Mouse (Mus musculus): ENCODE results near the gene Cebpzos. TPM values are rescaled to one million over a fixed set of nuclear protein-coding genes. Genes with fewer than 3 reads are reported as not detected.
A peak's percentile ranks its signal among the peaks of the same experiment; 100 is the strongest.

Cebpzos gene
- polyA plus RNA-seq (2014; fragmentation: Nextera tagmentation; extraction: Ambion mirVana), result 112 and 121 TPM in 2 replicates

DNA sequence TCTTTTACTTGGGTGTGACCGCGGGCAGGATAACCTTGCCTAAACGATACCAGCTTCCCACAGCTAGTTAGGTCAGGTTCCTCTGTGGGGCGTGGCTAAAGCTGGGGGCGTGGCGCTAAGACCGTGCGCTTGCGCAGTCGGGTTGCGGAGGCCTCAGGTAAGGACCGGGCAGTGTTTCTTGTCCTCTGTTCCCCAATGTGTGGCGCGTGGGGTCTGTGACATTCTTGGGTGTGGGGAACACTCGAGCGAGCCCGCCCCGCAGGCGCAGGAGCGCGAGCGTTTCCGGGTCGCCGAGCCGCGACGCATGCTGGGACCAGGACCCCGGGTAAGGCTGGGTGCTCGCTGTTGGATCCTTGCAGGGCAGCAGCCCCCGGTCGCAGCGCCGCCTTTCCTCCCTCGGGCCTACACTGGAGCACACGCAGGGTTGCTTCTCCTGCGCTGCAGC is at the start of gene Cebpzos:
Gene Cebpzos (plus strand): TSS at position 132 of the 445 bp plus-strand sequence.
- H3K4me1 ChIP-seq (ENCODE audit: control insufficient read depth, insufficient read depth, low read length), result peaks cover 10% of the 10 kb centered on the region; the same call in 1 of the 2 replicates
- H3K27ac ChIP-seq (ENCODE audit: low read depth, low read length), result peak within 1 kb of the TSS; percentile 76
- H3K9ac ChIP-seq (ENCODE audit: low read length), result peak within 1 kb of the TSS; percentile 79
- no peaks in the 10 kb centered on the region for H3K27me3 ChIP-seq (replicated peaks; ENCODE audit: control insufficient read depth, insufficient read depth, low read length)
- peak within 1 kb of the TSS; percentile 72 for H3K4me2 ChIP-seq (ENCODE audit: low read length)
- peak within 1 kb of the TSS; percentile 58 for H3K4me3 ChIP-seq (ENCODE audit: low read depth, low read length)
- peak; percentile 93 for ATAC-seq
- DNase-seq (ENCODE audit: low spot score), result peak; percentile 91
- H3K36me3 ChIP-seq (ENCODE audit: control insufficient read depth, insufficient read depth, low read length), result peaks cover 26% of the 10 kb centered on the region
- WGBS, result under 1% methylated on average over 37 of the region's 37 CpGs
- no peaks in the 10 kb centered on the region for H3K9me3 ChIP-seq (replicated peaks; ENCODE audit: control insufficient read depth, low read length)

DNA sequence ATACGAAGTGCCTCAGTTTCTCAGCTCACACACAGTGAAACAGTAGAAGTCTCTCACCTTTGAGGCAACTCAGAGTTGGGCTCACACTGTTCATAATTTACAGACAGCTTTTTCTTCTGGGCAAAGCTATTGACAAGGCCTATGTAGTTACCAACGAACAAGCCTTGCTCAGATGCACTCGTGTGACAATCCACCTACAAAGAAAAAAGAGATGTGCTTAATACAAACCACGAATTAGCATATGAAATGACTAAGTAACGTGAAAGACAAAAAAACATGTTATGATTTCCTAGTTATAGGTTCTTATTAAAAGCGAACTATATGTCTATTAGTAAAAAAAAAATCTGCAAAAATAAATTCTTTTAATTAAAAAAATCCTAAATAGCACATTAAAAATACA is 42.4 kb upstream of the Cebpzos start:
- DNase-seq (ENCODE audit: low spot score), result no peak
- H3K9ac ChIP-seq (ENCODE audit: low read length), result no peak overlapping the region
- no peaks in the 10 kb centered on the region for H3K4me1 ChIP-seq (ENCODE audit: control insufficient read depth, insufficient read depth, low read length)
- no peak for ATAC-seq
- no peaks in the 10 kb centered on the region for H3K27me3 ChIP-seq (replicated peaks; ENCODE audit: control insufficient read depth, insufficient read depth, low read length)
- H3K4me2 ChIP-seq (ENCODE audit: low read length), result no peak overlapping the region
- no peaks in the 10 kb centered on the region for H3K9me3 ChIP-seq (replicated peaks; ENCODE audit: control insufficient read depth, low read length)
- H3K4me3 ChIP-seq (ENCODE audit: low read depth, low read length), result no peak overlapping the region
- no peak overlapping the region for H3K27ac ChIP-seq (ENCODE audit: low read depth, low read length)
- WGBS, result 86% methylated on average over 6 of the region's 6 CpGs
- H3K36me3 ChIP-seq (ENCODE audit: control insufficient read depth, insufficient read depth, low read length), result no peaks in the 10 kb centered on the region

DNA sequence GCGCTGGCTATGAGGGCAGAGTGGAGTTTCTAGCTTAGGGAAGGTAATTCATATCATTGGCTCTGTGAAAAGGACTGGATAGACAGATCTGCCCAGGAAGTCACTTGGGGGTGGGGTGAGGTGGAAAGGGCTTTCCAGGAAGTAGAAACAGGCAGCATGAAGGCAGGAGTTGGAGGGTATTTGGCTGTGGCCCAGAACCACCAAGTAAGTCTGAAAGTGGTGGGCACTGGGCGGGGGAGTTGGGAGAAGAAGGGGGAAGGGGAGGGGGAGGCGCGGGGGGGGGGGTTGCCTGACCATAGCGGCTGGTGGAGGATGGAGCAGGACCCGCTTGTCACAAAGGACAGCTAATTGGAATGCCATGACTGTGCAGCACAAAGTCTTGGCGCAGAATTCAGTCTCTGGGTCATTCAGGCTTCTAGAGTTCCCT is 34.4 kb upstream of the Cebpzos start:
- H3K9ac ChIP-seq (ENCODE audit: low read length), result peak overlapping the region; percentile 63
- no peak overlapping the region for H3K27ac ChIP-seq (ENCODE audit: low read depth, low read length)
- H3K4me3 ChIP-seq (ENCODE audit: low read depth, low read length), result peak overlapping the region; percentile 38
- peak; percentile 83 for ATAC-seq
- WGBS, result 10% methylated on average over 5 of the region's 7 CpGs
- H3K4me2 ChIP-seq (ENCODE audit: low read length), result peak overlapping the region; percentile 67
- H3K9me3 ChIP-seq (replicated peaks; ENCODE audit: control insufficient read depth, low read length), result no peaks in the 10 kb centered on the region
- H3K27me3 ChIP-seq (replicated peaks; ENCODE audit: control insufficient read depth, insufficient read depth, low read length), result no peaks in the 10 kb centered on the region
- peaks cover 6% of the 10 kb centered on the region; the same call in 1 of the 2 replicates for H3K4me1 ChIP-seq (ENCODE audit: control insufficient read depth, insufficient read depth, low read length)
- H3K36me3 ChIP-seq (ENCODE audit: control insufficient read depth, insufficient read depth, low read length), result no peaks in the 10 kb centered on the region
- peak; percentile 40 for DNase-seq (ENCODE audit: low spot score)

DNA sequence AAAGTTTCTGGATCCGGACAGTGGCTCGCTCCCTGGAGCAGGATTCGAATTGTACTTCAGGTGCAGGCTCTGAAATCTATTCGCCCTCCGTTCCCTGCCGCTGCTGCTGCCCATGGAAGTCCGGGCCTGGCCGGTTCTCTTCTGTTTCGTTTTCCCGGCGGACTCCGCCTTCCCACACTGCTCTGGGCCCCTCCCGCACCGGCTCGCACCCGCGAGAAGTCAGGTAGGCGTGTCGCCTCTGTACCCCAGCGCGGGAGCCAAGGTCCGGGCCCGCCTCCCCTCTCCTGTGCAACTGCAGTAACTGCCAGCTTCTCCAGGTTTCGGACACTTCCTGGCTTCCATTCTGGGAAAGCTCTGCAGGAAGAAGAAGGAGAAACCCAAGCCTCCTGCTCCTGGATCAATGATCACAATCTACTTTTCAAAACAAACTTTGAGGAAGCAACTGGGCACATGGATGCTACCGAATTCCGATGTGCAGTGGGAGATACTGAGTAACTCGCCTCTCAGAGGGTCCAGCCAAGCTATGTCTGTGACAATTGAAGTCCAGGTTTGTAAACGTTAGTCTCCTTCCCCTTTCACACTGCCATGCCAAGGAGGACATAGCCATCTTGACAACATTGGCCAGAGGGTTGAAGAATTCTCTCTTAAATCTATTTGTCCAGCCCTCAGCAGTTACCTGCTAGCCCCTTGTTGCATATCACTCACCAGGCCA is 33.7 kb upstream of the Cebpzos start, which contains the start of gene Eif2ak2:
Gene Eif2ak2 (minus strand): TSS at position 173 of the 712 bp plus-strand sequence.
- H3K36me3 ChIP-seq (ENCODE audit: control insufficient read depth, insufficient read depth, low read length), result no peaks in the 10 kb centered on the region
- H3K27ac ChIP-seq (ENCODE audit: low read depth, low read length), result peak within 1 kb of the TSS; percentile 27; the same call in 1 of the 2 replicates
- no peaks in the 10 kb centered on the region for H3K27me3 ChIP-seq (replicated peaks; ENCODE audit: control insufficient read depth, insufficient read depth, low read length)
- peak; percentile 50 for DNase-seq (ENCODE audit: low spot score)
- 3% methylated on average over 28 of the region's 28 CpGs for WGBS
- peaks cover 6% of the 10 kb centered on the region; the same call in 1 of the 2 replicates for H3K4me1 ChIP-seq (ENCODE audit: control insufficient read depth, insufficient read depth, low read length)
- H3K9ac ChIP-seq (ENCODE audit: low read length), result peak within 1 kb of the TSS; percentile 63
- no peaks in the 10 kb centered on the region for H3K9me3 ChIP-seq (replicated peaks; ENCODE audit: control insufficient read depth, low read length)
- peak within 1 kb of the TSS; percentile 67 for H3K4me2 ChIP-seq (ENCODE audit: low read length)
- ATAC-seq, result peak; percentile 93
- H3K4me3 ChIP-seq (ENCODE audit: low read depth, low read length), result peak within 1 kb of the TSS; percentile 38

DNA sequence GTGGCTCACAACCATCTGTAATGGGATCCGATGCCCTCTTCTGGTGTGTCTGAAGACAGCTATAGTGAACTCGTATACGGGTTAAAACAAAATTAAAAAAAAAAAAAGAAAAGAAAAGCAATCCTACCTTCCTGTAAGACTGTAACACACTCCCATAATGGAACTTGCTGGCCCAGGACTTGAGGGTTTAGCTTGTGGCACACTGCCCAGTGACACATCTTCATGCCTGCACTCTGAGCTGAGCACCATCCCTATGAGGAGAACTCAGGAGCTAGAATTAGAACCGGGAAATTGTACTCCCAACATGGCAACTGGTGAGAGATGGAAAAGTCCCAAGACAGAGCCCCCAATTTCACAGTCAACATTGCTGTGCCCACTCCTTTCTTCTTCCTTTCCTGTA is 33.0 kb upstream of the Cebpzos start:
- no peak overlapping the region for H3K4me3 ChIP-seq (ENCODE audit: low read depth, low read length)
- peaks cover 6% of the 10 kb centered on the region; the same call in 1 of the 2 replicates for H3K4me1 ChIP-seq (ENCODE audit: control insufficient read depth, insufficient read depth, low read length)
- H3K27ac ChIP-seq (ENCODE audit: low read depth, low read length), result no peak overlapping the region
- no peak overlapping the region for H3K4me2 ChIP-seq (ENCODE audit: low read length)
- H3K36me3 ChIP-seq (ENCODE audit: control insufficient read depth, insufficient read depth, low read length), result no peaks in the 10 kb centered on the region
- DNase-seq (ENCODE audit: low spot score), result no peak
- no peak overlapping the region for H3K9ac ChIP-seq (ENCODE audit: low read length)
- no peak for ATAC-seq
- 91% methylated on average over 4 of the region's 4 CpGs for WGBS
- H3K27me3 ChIP-seq (replicated peaks; ENCODE audit: control insufficient read depth, insufficient read depth, low read length), result no peaks in the 10 kb centered on the region
- H3K9me3 ChIP-seq (replicated peaks; ENCODE audit: control insufficient read depth, low read length), result no peaks in the 10 kb centered on the region

DNA sequence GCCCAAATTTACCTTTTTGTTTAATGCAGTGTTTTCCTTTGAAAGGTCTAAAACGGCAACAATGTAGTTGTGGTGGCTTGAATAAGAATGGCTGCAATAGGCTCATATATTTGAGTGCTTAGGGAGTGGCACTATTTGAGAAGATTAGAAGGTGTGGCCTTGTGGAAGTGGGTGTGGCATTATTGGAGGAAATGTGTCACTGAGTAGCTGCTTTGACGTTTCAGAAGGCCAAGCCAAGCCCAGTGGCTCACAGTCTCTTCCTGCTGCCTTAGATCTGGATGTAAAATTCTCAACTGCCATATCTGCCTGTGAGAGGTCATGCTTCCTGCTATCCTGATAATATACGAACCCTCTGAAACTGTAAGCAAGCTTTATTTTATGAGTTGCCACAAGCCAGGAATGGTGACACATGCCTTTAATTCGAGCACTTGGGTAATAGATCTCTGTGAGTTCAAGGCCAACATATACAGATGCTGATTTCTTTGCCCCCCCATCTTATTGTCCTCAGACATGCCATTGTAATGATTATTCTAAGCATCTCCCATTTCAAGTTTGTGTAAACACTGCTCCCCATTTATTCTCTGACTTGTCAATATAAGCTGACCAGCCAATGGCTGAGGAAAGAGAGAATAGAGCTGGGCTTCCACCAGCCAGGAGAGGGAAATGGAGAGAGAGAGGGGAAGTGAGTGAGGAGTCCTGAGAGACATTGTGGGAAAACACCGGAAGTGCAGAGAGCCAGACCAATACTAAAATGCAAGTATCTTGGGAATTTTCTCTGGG is 30.8 kb upstream of the Cebpzos start:
- Histone ChIP-seq H3K4me1 (ENCODE audit: control insufficient read depth, insufficient read depth, low read length) (peaks cover 6% of the 10 kb centered on the region; the same call in 1 of the 2 replicates), H3K27ac (ENCODE audit: low read depth, low read length) (no peak overlapping the region), H3K9ac (ENCODE audit: low read length) (no peak overlapping the region), H3K9me3 (replicated peaks; ENCODE audit: control insufficient read depth, low read length) (no peaks in the 10 kb centered on the region), H3K4me3 (ENCODE audit: low read depth, low read length) (no peak overlapping the region), H3K27me3 (replicated peaks; ENCODE audit: control insufficient read depth, insufficient read depth, low read length) (no peaks in the 10 kb centered on the region), H3K4me2 (ENCODE audit: low read length) (no peak overlapping the region), H3K36me3 (ENCODE audit: control insufficient read depth, insufficient read depth, low read length) (no peaks in the 10 kb centered on the region)
- ATAC-seq (no peak), DNase-seq (ENCODE audit: low spot score) (no peak)
- WGBS, result 83% methylated on average over 5 of the region's 5 CpGs

DNA sequence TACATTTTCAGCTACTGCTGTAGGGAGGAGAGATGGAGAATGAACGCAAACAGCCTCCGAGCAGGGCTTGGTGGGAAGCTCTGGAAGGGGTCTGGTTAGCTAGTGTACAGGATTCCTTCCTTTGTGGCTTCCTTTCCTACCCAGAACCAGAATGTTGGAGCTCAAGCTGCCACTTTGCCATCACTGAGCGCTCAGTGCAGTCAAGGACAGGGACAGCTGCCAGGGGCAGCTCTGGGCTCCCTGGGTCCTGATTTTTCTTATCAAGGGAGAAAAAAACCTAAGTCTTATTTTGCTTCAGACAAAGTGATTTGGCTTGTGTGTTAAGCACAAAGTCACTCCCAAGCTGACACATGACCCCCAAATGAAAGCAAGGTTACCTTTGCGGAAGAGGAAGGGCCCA is 27.7 kb upstream of the Cebpzos start:
- Histone ChIP-seq H3K9me3 (replicated peaks; ENCODE audit: control insufficient read depth, low read length) (no peaks in the 10 kb centered on the region), H3K27ac (ENCODE audit: low read depth, low read length) (no peak overlapping the region), H3K4me1 (ENCODE audit: control insufficient read depth, insufficient read depth, low read length) (no peaks in the 10 kb centered on the region), H3K4me3 (ENCODE audit: low read depth, low read length) (no peak overlapping the region), H3K27me3 (replicated peaks; ENCODE audit: control insufficient read depth, insufficient read depth, low read length) (no peaks in the 10 kb centered on the region), H3K9ac (ENCODE audit: low read length) (no peak overlapping the region), H3K4me2 (ENCODE audit: low read length) (no peak overlapping the region), H3K36me3 (ENCODE audit: control insufficient read depth, insufficient read depth, low read length) (no peaks in the 10 kb centered on the region)
- no peak for DNase-seq (ENCODE audit: low spot score)
- 83% methylated on average over 4 of the region's 4 CpGs for WGBS
- ATAC-seq, result no peak

- H3K4me1 ChIP-seq (ENCODE audit: control insufficient read depth, insufficient read depth, low read length), result no peaks in the 10 kb centered on the region
- no peaks in the 10 kb centered on the region for H3K36me3 ChIP-seq (ENCODE audit: control insufficient read depth, insufficient read depth, low read length)
- H3K27ac ChIP-seq (ENCODE audit: low read depth, low read length), result no peak overlapping the region
- no peak overlapping the region for H3K4me3 ChIP-seq (ENCODE audit: low read depth, low read length)
- H3K9ac ChIP-seq (ENCODE audit: low read length), result no peak overlapping the region
- 0 out of 2 replicates have a peak, but pooled peaks have one; percentile 20 for ATAC-seq
- no peaks in the 10 kb centered on the region for H3K9me3 ChIP-seq (replicated peaks; ENCODE audit: control insufficient read depth, low read length)
- WGBS, result 40% methylated on average over 3 of the region's 3 CpGs
- H3K27me3 ChIP-seq (replicated peaks; ENCODE audit: control insufficient read depth, insufficient read depth, low read length), result no peaks in the 10 kb centered on the region
- H3K4me2 ChIP-seq (ENCODE audit: low read length), result no peak overlapping the region
- DNase-seq (ENCODE audit: low spot score), result peak; percentile 15
Measured at GRCm38 (mm10) chr17:78889184-78889583, 27.1 kb upstream of the Cebpzos start.
